Mouse (Mus musculus) adrenal gland, postnatal 14 days (tissue): ENCODE data around the gene Wwox. TPM values are rescaled to one million over a fixed set of nuclear protein-coding genes. Genes with fewer than 3 reads are reported as not detected.

Source experiments
- DNase-seq: peaks from one replicate; pipeline ENCODE4 v3.0.0; 2021; ENCODE audit warnings: mixed read lengths
- total RNA-seq: library from RNA; stranded (reverse); gene quantifications from 2 replicates; pipeline ENCODE4 v1.2.3, GENCODE M21; 2021

Wwox gene
- total RNA-seq, 1 experiment from 2014 or later, result 22.4 TPM

- DNase-seq, result peak; percentile 64
Observed at GRCm38 (mm10) chr8:114541132-114541531, 101.7 kb downstream of the Wwox start.

GRCm38 (mm10) chr8:114548360-114548759 is 108.9 kb downstream of the Wwox start:
- DNase-seq, result no peak

- no peak for DNase-seq
Observed at GRCm38 (mm10) chr8:114548837-114549236, 109.4 kb downstream of the Wwox start.

GRCm38 (mm10) chr8:114550029-114550428 is 110.6 kb downstream of the Wwox start:
- peak; percentile 31 for DNase-seq

- no peak for DNase-seq
Observed at GRCm38 (mm10) chr8:114552606-114553005, 113.2 kb downstream of the Wwox start.

GRCm38 (mm10) chr8:114554966-114555365 is 115.5 kb downstream of the Wwox start:
- DNase-seq, result no peak

- no peak for DNase-seq
Observed at GRCm38 (mm10) chr8:114555491-114556202, 116.2 kb downstream of the Wwox start.

GRCm38 (mm10) chr8:114561191-114561590 is 121.7 kb downstream of the Wwox start:
- no peak for DNase-seq

- DNase-seq, result no peak
Observed at GRCm38 (mm10) chr8:114562486-114562885, 123.0 kb downstream of the Wwox start.

GRCm38 (mm10) chr8:114563361-114563760 is 123.9 kb downstream of the Wwox start:
- DNase-seq, result no peak

- no peak for DNase-seq
Observed at GRCm38 (mm10) chr8:114564036-114564435, 124.6 kb downstream of the Wwox start.

- DNase-seq, result no peak
Observed at GRCm38 (mm10) chr8:114568531-114569166, 129.2 kb downstream of the Wwox start.

- no peak for DNase-seq
Observed at GRCm38 (mm10) chr8:114573014-114573746, 133.7 kb downstream of the Wwox start.

- DNase-seq, result no peak
Observed at GRCm38 (mm10) chr8:114573747-114574093, 134.3 kb downstream of the Wwox start.

GRCm38 (mm10) chr8:114579292-114579691 is 139.8 kb downstream of the Wwox start:
- DNase-seq, result no peak

- DNase-seq, result no peak
Observed at GRCm38 (mm10) chr8:114580684-114581083, 141.2 kb downstream of the Wwox start.

- DNase-seq, result no peak
Observed at GRCm38 (mm10) chr8:114590336-114590867, 150.9 kb downstream of the Wwox start.

- peak; percentile 73 for DNase-seq
Observed at GRCm38 (mm10) chr8:114591296-114592280, 152.1 kb downstream of the Wwox start.

- DNase-seq, result peak; percentile 15
Observed at GRCm38 (mm10) chr8:114593424-114594157, 154.1 kb downstream of the Wwox start.

- peak; percentile 19 for DNase-seq
Observed at GRCm38 (mm10) chr8:114594811-114595210, 155.4 kb downstream of the Wwox start.

- DNase-seq, result no peak
Observed at GRCm38 (mm10) chr8:114599555-114599954, 160.1 kb downstream of the Wwox start.
